13 mouse cellular contexts compared by ENCODE assay signal in genomic region chr16:57181180-57181579, GRCm38 (mm10). TPM values are rescaled to one million over a fixed set of nuclear protein-coding genes. Genes with fewer than 3 reads are reported as not detected.
DNase-seq lines count a peak whose midpoint lies in the region; ATAC-seq and TF ChIP-seq lines count a peak whose summit lies in the region.
"Had no signal": no experiment of that assay in that cellular context is flagged by ENCODE, and none has a peak within 500 bp of the region (broad histone marks: within the 10 kb centered on the region; RNA-seq: fewer than 3 reads in every experiment).

No protein-coding gene starts in this region.

- no peak for TF ChIP-seq CTCF in midbrain, postnatal 0 days (IDR thresholded peaks at IDR 0.05)
- TF ChIP-seq CTCF in thymus, adult 2 months (IDR thresholded peaks at IDR 0.05; ENCODE audit: borderline replicate concordance, control insufficient read depth, extremely low read depth, insufficient read depth, low read length, poor library complexity) = no peak

- no peaks in the 10 kb centered on the region for H3K4me1 ChIP-seq in midbrain, postnatal 0 days (ENCODE audit: insufficient read depth, low read length)
- H3K4me1 ChIP-seq in midbrain, embryonic 14.5 days (ENCODE audit: control insufficient read depth, insufficient read depth, low read length) = no peaks in the 10 kb centered on the region
- H3K4me1 ChIP-seq in thymus, adult 2 months (replicated peaks; ENCODE audit: control insufficient read depth, insufficient read depth, low read length) = no peaks in the 10 kb centered on the region
- H3K4me1 ChIP-seq: forebrain, embryonic 10.5 days; limb, embryonic 10.5 days; midbrain, embryonic 10.5 days; neural tube, embryonic 13.5 days had no signal

- peaks cover 29% of the 10 kb centered on the region for H3K36me3 ChIP-seq in midbrain, postnatal 0 days (ENCODE audit: insufficient read depth, low read length)
- peaks cover 55% of the 10 kb centered on the region for H3K36me3 ChIP-seq in midbrain, embryonic 14.5 days (ENCODE audit: control insufficient read depth, insufficient read depth, low read length)
- peaks cover 18% of the 10 kb centered on the region for H3K36me3 ChIP-seq in thymus, adult 2 months (ENCODE audit: control insufficient read depth, insufficient read depth, low read length)

- H3K9ac ChIP-seq in midbrain, postnatal 0 days (replicated peaks; ENCODE audit: low read length, poor library complexity, severe bottlenecking) = no peak overlapping the region
- no peak overlapping the region for H3K9ac ChIP-seq in midbrain, embryonic 14.5 days (replicated peaks; ENCODE audit: low read length)
- H3K9ac ChIP-seq: neural tube, embryonic 13.5 days had no signal

- WGBS in midbrain, postnatal 0 days = 88% methylated on average over 11 of the region's 11 CpGs
- 86% methylated on average over 11 of the region's 11 CpGs for WGBS in midbrain, embryonic 14.5 days
- 91% methylated on average over 11 of the region's 11 CpGs for WGBS in thymus, adult 2 months

- no peak overlapping the region for H3K4me3 ChIP-seq in midbrain, postnatal 0 days (ENCODE audit: low read depth, low read length)
- no peak overlapping the region for H3K4me3 ChIP-seq in midbrain, embryonic 14.5 days (replicated peaks; ENCODE audit: low read depth, low read length)
- H3K4me3 ChIP-seq in thymus, adult 2 months (ENCODE audit: control insufficient read depth, insufficient read depth, low read length) = no peak overlapping the region
- H3K4me3 ChIP-seq: forebrain, embryonic 10.5 days; limb, embryonic 10.5 days; midbrain, embryonic 10.5 days; neural tube, embryonic 13.5 days had no signal

- no peak overlapping the region for H3K27ac ChIP-seq in midbrain, postnatal 0 days (ENCODE audit: low read depth, low read length)
- H3K27ac ChIP-seq in midbrain, embryonic 14.5 days (replicated peaks; ENCODE audit: low read depth, low read length) = no peak overlapping the region
- H3K27ac ChIP-seq in thymus, adult 2 months (ENCODE audit: control insufficient read depth, insufficient read depth, low read length) = no peak overlapping the region
- H3K27ac ChIP-seq: forebrain, embryonic 10.5 days; limb, embryonic 10.5 days; midbrain, embryonic 10.5 days; neural tube, embryonic 13.5 days had no signal

- ATAC-seq in midbrain, postnatal 0 days (ENCODE audit: low FRiP score) = no peak
- no peak for ATAC-seq in midbrain, embryonic 14.5 days (ENCODE audit: low FRiP score, low TSS enrichment)

- TF ChIP-seq POLR2A in thymus, adult 2 months (IDR thresholded peaks at IDR 0.05; ENCODE audit: control insufficient read depth, extremely low read depth, insufficient read depth, low read length, poor library complexity) = no peak

- H3K4me2 ChIP-seq in midbrain, postnatal 0 days (ENCODE audit: low read depth, low read length, poor library complexity, severe bottlenecking) = no peak overlapping the region
- H3K4me2 ChIP-seq in midbrain, embryonic 14.5 days (ENCODE audit: low read length) = no peak overlapping the region
- H3K4me2 ChIP-seq: neural tube, embryonic 13.5 days had no signal

- H3K9me3 ChIP-seq in midbrain, postnatal 0 days (ENCODE audit: low read length) = no peaks in the 10 kb centered on the region
- no peaks in the 10 kb centered on the region for H3K9me3 ChIP-seq in midbrain, embryonic 14.5 days (ENCODE audit: control insufficient read depth, low read length)
- H3K9me3 ChIP-seq: forebrain, embryonic 10.5 days; limb, embryonic 10.5 days; midbrain, embryonic 10.5 days; neural tube, embryonic 13.5 days had no signal

- DNase-seq in frontal cortex, postnatal 10 days (ENCODE audit: low spot score in 2 of 2) = peak; percentile 33 to 34
- DNase-seq in frontal cortex, postnatal 25 days (ENCODE audit: low spot score in 2 of 2) = no peak
- peak; percentile 8 for DNase-seq in midbrain, postnatal 0 days (ENCODE audit: low spot score)
- no peak for DNase-seq in midbrain, embryonic 14.5 days
- peak; percentile 20 to 40 for DNase-seq in layer of hippocampus, adult 18-20 months (ENCODE audit: low spot score in 2 of 2)
- DNase-seq in skeletal muscle tissue, adult 2 months (ENCODE audit: low read depth, low spot score) = peak; percentile 29
- DNase-seq in thymus, adult 2 months = no peak
- no peak for DNase-seq in kidney, adult 11 months
- DNase-seq: thymus, postnatal 4 days had no signal

- H3K27me3 ChIP-seq in midbrain, postnatal 0 days (ENCODE audit: insufficient read depth, low read length) = no peaks in the 10 kb centered on the region
- H3K27me3 ChIP-seq in midbrain, embryonic 14.5 days (ENCODE audit: control insufficient read depth, insufficient read depth, low read length) = no peaks in the 10 kb centered on the region
- no peaks in the 10 kb centered on the region for H3K27me3 ChIP-seq in thymus, adult 2 months (ENCODE audit: control insufficient read depth, insufficient read depth, low read length)
- H3K27me3 ChIP-seq: neural tube, embryonic 13.5 days had no signal

RNA-seq across cellular contexts. Expression of gene Nit2, which starts 14.0 kb away (rescaled TPM):
- total RNA-seq in midbrain, postnatal 0 days (2014; rRNA removed) = 19.7 and 30.3 TPM in 2 replicates
- 55.4 and 59.8 TPM in 2 replicates for polyA plus RNA-seq in midbrain, postnatal 0 days (2015; fragmentation: Nextera tagmentation; extraction: Ambion mirVana)
- 45.3 and 49.0 TPM in 2 replicates for polyA plus RNA-seq in midbrain, embryonic 14.5 days (2014; fragmentation: Nextera tagmentation; extraction: Ambion mirVana)
- 10 to 100 TPM; 10.7 to 14.0 TPM for total RNA-seq in layer of hippocampus, adult 18-20 months (2021)
- polyA plus RNA-seq in thymus, adult 2 months (2012; rRNA removed) = 14.4 and 18.4 TPM in 2 replicates

RNA-seq across cellular contexts. Expression of gene Tbc1d23, which starts 50.1 kb away (rescaled TPM):
- 66.1 and 78.3 TPM in 2 replicates for total RNA-seq in midbrain, postnatal 0 days (2014; rRNA removed)
- 31.3 and 36.9 TPM in 2 replicates for polyA plus RNA-seq in midbrain, postnatal 0 days (2015; fragmentation: Nextera tagmentation; extraction: Ambion mirVana)
- 47.4 and 52.4 TPM in 2 replicates for polyA plus RNA-seq in midbrain, embryonic 14.5 days (2014; fragmentation: Nextera tagmentation; extraction: Ambion mirVana)
- 10 to 100 TPM; 40.2 to 40.3 TPM for total RNA-seq in layer of hippocampus, adult 18-20 months (2021)
- polyA plus RNA-seq in thymus, adult 2 months (2012; rRNA removed) = 15.7 and 17.5 TPM in 2 replicates

RNA-seq across cellular contexts. Expression of gene Tomm70a, which starts 59.7 kb away (rescaled TPM):
- total RNA-seq in midbrain, postnatal 0 days (2014; rRNA removed) = 107 and 121 TPM in 2 replicates
- polyA plus RNA-seq in midbrain, postnatal 0 days (2015; fragmentation: Nextera tagmentation; extraction: Ambion mirVana) = 60.0 and 66.5 TPM in 2 replicates
- 71.4 and 86.6 TPM in 2 replicates for polyA plus RNA-seq in midbrain, embryonic 14.5 days (2014; fragmentation: Nextera tagmentation; extraction: Ambion mirVana)
- 10 to 100 TPM; 95.9 to 98.4 TPM for total RNA-seq in layer of hippocampus, adult 18-20 months (2021)
- 14.7 and 16.6 TPM in 2 replicates for polyA plus RNA-seq in thymus, adult 2 months (2012; rRNA removed)

Comparison
In these comparisons a context has a peak if more than half of its experiments do, and no peak if none do; other contexts are left out.
1. DNase-seq: peak in frontal cortex, postnatal 10 days (2 of 2), midbrain, postnatal 0 days (single experiment), layer of hippocampus, adult 18-20 months (2 of 2) and skeletal muscle tissue, adult 2 months (single experiment); none in frontal cortex, postnatal 25 days (0 of 2), midbrain, embryonic 14.5 days (single experiment), thymus, adult 2 months (single experiment) and kidney, adult 11 months (single experiment).